Mouse (Mus musculus) liver, embryonic 12.5 days (tissue): ENCODE data around the gene Scarf1. TPM values are rescaled to one million over a fixed set of nuclear protein-coding genes. Genes with fewer than 3 reads are reported as not detected.

ENCODE experiments used
- ATAC-seq: fragments of 200-750 bp; cut with Nextera tagmentation; 2 replicates; pipeline ENCODE4 v1.8.0; 2017; ENCODE audit warnings: moderate number of reproducible peaks, mild to moderate bottlenecking, moderate library complexity
- H3K27ac ChIP-seq: fragments of 300-500 bp; sonication (generic); 2 replicates; pipeline ENCODE4 v1.5.1; 2016; ENCODE audit warnings: mild to moderate bottlenecking
- H3K27me3 ChIP-seq: fragments of 300-500 bp; sonication (generic); replicated peaks from 2 replicates; pipeline ENCODE4 v1.6.1; 2016; ENCODE audit warnings: mild to moderate bottlenecking, moderate library complexity
- H3K36me3 ChIP-seq: fragments of 300-500 bp; sonication (generic); 2 replicates; pipeline ENCODE4 v1.6.1; 2016; ENCODE audit warnings: mild to moderate bottlenecking, moderate library complexity
- H3K4me1 ChIP-seq: fragments of 300-500 bp; sonication (generic); 2 replicates; pipeline ENCODE4 v1.6.1; 2016
- H3K4me2 ChIP-seq: fragments of 300-500 bp; sonication (generic); 2 replicates; pipeline ENCODE4 v1.6.1; 2016; ENCODE audit warnings: mild to moderate bottlenecking, moderate library complexity
- H3K4me3 ChIP-seq: fragments of 300-500 bp; sonication (generic); 2 replicates; pipeline ENCODE4 v1.5.1; 2016; ENCODE audit warnings: mild to moderate bottlenecking, moderate library complexity
- H3K9ac ChIP-seq: fragments of 300-500 bp; sonication (generic); 2 replicates; pipeline ENCODE4 v1.6.1; 2016; ENCODE audit warnings: mild to moderate bottlenecking, moderate library complexity
- H3K9me3 ChIP-seq: fragments of 300-500 bp; sonication (generic); replicated peaks from 2 replicates; pipeline ENCODE4 v1.6.1; 2016; ENCODE audit warnings: mild to moderate bottlenecking, moderate library complexity
- WGBS: fragments of 180-500 bp; shearing (Covaris S2); methylation state at CpG from one replicate; pipeline ENCODE4 v1.1.7; 2016; ENCODE audit not compliant: insufficient replicate concordance; 5-methylcytosine and 5-hydroxymethylcytosine counted together
- polyA plus RNA-seq: library from polyadenylated mRNA; unstranded; fragments of >200 nt; fragmentation: Nextera tagmentation; extraction: Ambion mirVana; gene quantifications from 2 replicates; pipeline ENCODE4 v1.2.1, GENCODE M21; 2016

The Scarf1 gene
- polyA plus RNA-seq, 1 experiment from 2014 or later: 5.2 TPM

- H3K27ac ChIP-seq: no peak overlapping the region
- ATAC-seq: peak; percentile 6; the same call in 1 of the 2 replicates
- peak overlapping the region; percentile 52 for H3K4me2 ChIP-seq
- peak overlapping the region; percentile 96; the same call in 1 of the 2 replicates for H3K4me3 ChIP-seq
- peaks cover 22% of the 10 kb centered on the region for H3K4me1 ChIP-seq
- 0 out of 2 replicates have a peak overlapping the region, but pooled peaks have one; percentile 9 for H3K9ac ChIP-seq
- H3K27me3 ChIP-seq: 0 out of 2 replicates have a peak, but pooled peaks cover 3% of the 10 kb centered on the region
- WGBS: 23% methylated on average over 3 of the region's 3 CpGs
- H3K36me3 ChIP-seq: peaks cover 32% of the 10 kb centered on the region
- no peaks in the 10 kb centered on the region for H3K9me3 ChIP-seq
These were observed 27.1 kb upstream of the Scarf1 start for GRCm38 (mm10) chr11:75486192-75486591.

- H3K4me2 ChIP-seq: peak within 1 kb of the TSS; percentile 81
- WGBS: 0% methylated on average over 52 of the region's 52 CpGs
These were observed 26.6 kb upstream of the Scarf1 start, which contains the start of gene Prpf8 for GRCm38 (mm10) chr11:75486601-75487285. Gene Prpf8, plus strand, starts transcription at chr11:75486816.

GRCm38 (mm10) chr11:75487496-75487895 is 25.8 kb upstream of the Scarf1 start:
- Histone ChIP-seq H3K9me3 (no peaks in the 10 kb centered on the region), H3K9ac (peak overlapping the region; percentile 95), H3K27ac (no peak overlapping the region), H3K4me1 (peaks cover 22% of the 10 kb centered on the region), H3K27me3 (0 out of 2 replicates have a peak, but pooled peaks cover 3% of the 10 kb centered on the region), H3K36me3 (peaks cover 45% of the 10 kb centered on the region), H3K4me3 (peak overlapping the region; percentile 96), H3K4me2 (peak overlapping the region; percentile 81)
- no peak for ATAC-seq
- WGBS: 18% methylated on average over 6 of the region's 6 CpGs

More at GRCm38 (mm10) chr11:75486601-75487285, 26.6 kb upstream of the Scarf1 start, which contains the start of gene Prpf8:
- peaks cover 22% of the 10 kb centered on the region for H3K4me1 ChIP-seq
- peak; percentile 99 for ATAC-seq
- peak within 1 kb of the TSS; percentile 82 for H3K27ac ChIP-seq
- H3K36me3 ChIP-seq: peaks cover 37% of the 10 kb centered on the region
- H3K4me3 ChIP-seq: peak within 1 kb of the TSS; percentile 96
- H3K9me3 ChIP-seq: no peaks in the 10 kb centered on the region
- H3K9ac ChIP-seq: peak within 1 kb of the TSS; percentile 95
- H3K27me3 ChIP-seq: 0 out of 2 replicates have a peak, but pooled peaks cover 3% of the 10 kb centered on the region

- 81% methylated on average over 10 of the region's 10 CpGs for WGBS
- H3K27me3 ChIP-seq: no peaks in the 10 kb centered on the region
- no peak overlapping the region for H3K9ac ChIP-seq
- H3K4me3 ChIP-seq: no peak overlapping the region
- H3K27ac ChIP-seq: no peak overlapping the region
- peaks cover 100% of the 10 kb centered on the region for H3K36me3 ChIP-seq
- ATAC-seq: no peak
- no peaks in the 10 kb centered on the region for H3K9me3 ChIP-seq
- H3K4me1 ChIP-seq: no peaks in the 10 kb centered on the region
- H3K4me2 ChIP-seq: no peak overlapping the region
These were observed 18.9 kb upstream of the Scarf1 start for GRCm38 (mm10) chr11:75494296-75495049.

GRCm38 (mm10) chr11:75498126-75498525 is 15.2 kb upstream of the Scarf1 start:
- H3K4me1 ChIP-seq: no peaks in the 10 kb centered on the region
- H3K36me3 ChIP-seq: peaks cover 100% of the 10 kb centered on the region
- no peaks in the 10 kb centered on the region for H3K27me3 ChIP-seq
- 68% methylated on average over 1 of the region's 1 CpGs for WGBS
- no peak overlapping the region for H3K4me2 ChIP-seq
- ATAC-seq: no peak
- H3K9ac ChIP-seq: no peak overlapping the region
- no peak overlapping the region for H3K4me3 ChIP-seq
- no peaks in the 10 kb centered on the region for H3K9me3 ChIP-seq
- no peak overlapping the region for H3K27ac ChIP-seq

GRCm38 (mm10) chr11:75508162-75508561 is 5.2 kb upstream of the Scarf1 start:
- H3K27me3 ChIP-seq: no peaks in the 10 kb centered on the region
- H3K27ac ChIP-seq: no peak overlapping the region
- H3K36me3 ChIP-seq: peaks cover 66% of the 10 kb centered on the region
- H3K4me3 ChIP-seq: no peak overlapping the region
- peaks cover 22% of the 10 kb centered on the region for H3K4me1 ChIP-seq
- no peak for ATAC-seq
- H3K4me2 ChIP-seq: no peak overlapping the region
- no peaks in the 10 kb centered on the region for H3K9me3 ChIP-seq
- 91% methylated on average over 4 of the region's 4 CpGs for WGBS
- H3K9ac ChIP-seq: no peak overlapping the region

GRCm38 (mm10) chr11:75508904-75509303 is 4.4 kb upstream of the Scarf1 start:
- no peak overlapping the region for H3K27ac ChIP-seq
- peaks cover 22% of the 10 kb centered on the region for H3K4me1 ChIP-seq
- no peaks in the 10 kb centered on the region for H3K9me3 ChIP-seq
- WGBS: 65% methylated on average over 8 of the region's 8 CpGs
- H3K27me3 ChIP-seq: no peaks in the 10 kb centered on the region
- H3K36me3 ChIP-seq: peaks cover 58% of the 10 kb centered on the region
- H3K4me2 ChIP-seq: peak overlapping the region; percentile 99; the same call in 1 of the 2 replicates
- ATAC-seq: no peak
- no peak overlapping the region for H3K9ac ChIP-seq
- H3K4me3 ChIP-seq: no peak overlapping the region

GRCm38 (mm10) chr11:75509741-75510626 is 3.4 kb upstream of the Scarf1 start, which contains the start of gene Rilp:
Gene Rilp, plus strand, starts transcription at chr11:75510094.
- Histone ChIP-seq H3K27me3 (no peaks in the 10 kb centered on the region), H3K9me3 (no peaks in the 10 kb centered on the region), H3K4me3 (peak within 1 kb of the TSS; percentile 66), H3K27ac (peak within 1 kb of the TSS; percentile 80), H3K36me3 (peaks cover 48% of the 10 kb centered on the region), H3K4me1 (peaks cover 22% of the 10 kb centered on the region), H3K4me2 (peak within 1 kb of the TSS; percentile 99), H3K9ac (peak within 1 kb of the TSS; percentile 77)
- WGBS: 3% methylated on average over 43 of the region's 43 CpGs
- ATAC-seq: peak; percentile 71

GRCm38 (mm10) chr11:75510627-75510993 is 2.7 kb upstream of the Scarf1 start:
- H3K4me3 ChIP-seq: peak overlapping the region; percentile 66
- H3K36me3 ChIP-seq: peaks cover 41% of the 10 kb centered on the region
- WGBS: 2% methylated on average over 24 of the region's 24 CpGs
- H3K4me2 ChIP-seq: peak overlapping the region; percentile 99
- H3K27ac ChIP-seq: peak overlapping the region; percentile 80
- peak overlapping the region; percentile 77 for H3K9ac ChIP-seq
- H3K9me3 ChIP-seq: no peaks in the 10 kb centered on the region
- peak; percentile 86 for ATAC-seq
- H3K27me3 ChIP-seq: no peaks in the 10 kb centered on the region
- H3K4me1 ChIP-seq: peaks cover 22% of the 10 kb centered on the region

- peaks cover 35% of the 10 kb centered on the region for H3K36me3 ChIP-seq
These were observed 2.1 kb upstream of the Scarf1 start for GRCm38 (mm10) chr11:75511213-75511612.

GRCm38 (mm10) chr11:75512301-75513018 is 880 bp upstream of the Scarf1 start:
- 59% methylated on average over 9 of the region's 9 CpGs for WGBS

More at GRCm38 (mm10) chr11:75511213-75511612, 2.1 kb upstream of the Scarf1 start:
- H3K9me3 ChIP-seq: no peaks in the 10 kb centered on the region
- H3K4me3 ChIP-seq: no peak overlapping the region
- no peak overlapping the region; the same call in 1 of the 2 replicates for H3K4me2 ChIP-seq
- H3K27me3 ChIP-seq: no peaks in the 10 kb centered on the region
- ATAC-seq: no peak
- no peak overlapping the region for H3K9ac ChIP-seq
- WGBS: 81% methylated on average over 6 of the region's 6 CpGs
- H3K4me1 ChIP-seq: peaks cover 22% of the 10 kb centered on the region
- H3K27ac ChIP-seq: no peak overlapping the region

More at GRCm38 (mm10) chr11:75512301-75513018, 880 bp upstream of the Scarf1 start:
- Histone ChIP-seq H3K36me3 (peaks cover 23% of the 10 kb centered on the region), H3K4me1 (peaks cover 22% of the 10 kb centered on the region), H3K27ac (no peak overlapping the region), H3K9ac (no peak overlapping the region), H3K4me3 (no peak overlapping the region), H3K9me3 (no peaks in the 10 kb centered on the region), H3K27me3 (no peaks in the 10 kb centered on the region), H3K4me2 (no peak overlapping the region)
- no peak for ATAC-seq
